Mouse (Mus musculus) layer of hippocampus, adult 9-11 months (tissue): ENCODE data around the gene Samd14.
"Not testable (repeated sequence)": the region's sequence is repeated elsewhere in the genome, so short reads cannot be mapped to it uniquely, and the experiment has no call there.

Source experiments
- DNase-seq: peaks from one replicate; pipeline ENCODE4 v3.0.0; 2022

Samd14 gene

DNA sequence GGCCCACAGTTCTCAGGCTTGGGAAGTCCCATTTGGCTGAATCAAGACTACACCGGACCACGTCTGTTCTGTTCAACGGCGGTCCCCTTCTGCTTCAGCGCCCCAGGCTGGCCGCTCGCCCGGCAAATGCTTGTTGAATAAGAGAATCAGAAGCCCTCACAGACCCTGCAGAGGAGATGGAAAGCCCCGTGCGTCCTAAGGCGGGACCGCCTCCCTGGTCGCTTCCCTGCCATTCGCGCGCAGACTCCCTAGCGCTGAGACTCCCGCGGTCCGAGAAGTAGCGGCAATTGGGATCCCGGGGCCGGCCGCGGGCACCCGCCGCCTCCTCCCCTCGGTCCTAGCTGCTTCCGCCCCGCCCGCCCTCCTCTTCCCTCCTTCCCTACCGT is at the start of gene Samd14:
Samd14 (plus strand) TSS at position 251 of the 386 bp plus-strand sequence.
- peak; percentile 72 for DNase-seq

DNA sequence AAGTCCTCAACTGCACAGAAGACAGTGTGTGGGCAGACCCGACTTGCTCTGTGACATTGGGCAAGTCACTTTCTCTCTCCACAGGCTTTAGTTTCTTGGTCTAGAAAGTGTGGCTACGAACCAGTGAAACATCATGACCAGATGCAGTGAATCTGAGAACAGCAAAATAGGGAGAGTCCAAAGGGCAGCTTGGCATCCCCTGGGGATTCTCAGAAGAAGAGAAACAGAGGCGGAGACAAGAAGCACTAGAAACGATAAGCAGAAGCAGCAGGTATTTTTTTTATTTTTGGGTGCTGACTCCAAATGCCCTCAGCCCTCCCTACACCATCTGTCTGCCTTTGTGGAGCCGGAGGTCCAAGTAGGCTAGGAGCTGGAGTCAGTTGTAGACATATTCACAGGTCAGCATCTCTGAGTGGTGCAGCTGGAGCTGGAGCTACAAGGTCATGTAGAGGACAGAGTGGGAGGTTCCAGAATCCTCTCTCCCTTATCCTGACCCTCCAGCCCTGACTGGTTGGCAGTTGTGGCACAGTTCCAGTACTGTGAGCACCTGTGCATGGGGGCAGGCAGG is 47.1 kb upstream of the Samd14 start:
- DNase-seq = no peak

- DNase-seq = no peak
Observed at GRCm38 (mm10) chr11:94967419-94967818, 42.3 kb upstream of the Samd14 start, which contains the start of gene Hils1. Hils1 (plus strand) TSS chr11:94967593.

GRCm38 (mm10) chr11:94968187-94968586 is 41.5 kb upstream of the Samd14 start:
- no peak for DNase-seq

- DNase-seq = not testable (repeated sequence)
Observed at GRCm38 (mm10) chr11:94969709-94970108, 40.0 kb upstream of the Samd14 start.

DNA sequence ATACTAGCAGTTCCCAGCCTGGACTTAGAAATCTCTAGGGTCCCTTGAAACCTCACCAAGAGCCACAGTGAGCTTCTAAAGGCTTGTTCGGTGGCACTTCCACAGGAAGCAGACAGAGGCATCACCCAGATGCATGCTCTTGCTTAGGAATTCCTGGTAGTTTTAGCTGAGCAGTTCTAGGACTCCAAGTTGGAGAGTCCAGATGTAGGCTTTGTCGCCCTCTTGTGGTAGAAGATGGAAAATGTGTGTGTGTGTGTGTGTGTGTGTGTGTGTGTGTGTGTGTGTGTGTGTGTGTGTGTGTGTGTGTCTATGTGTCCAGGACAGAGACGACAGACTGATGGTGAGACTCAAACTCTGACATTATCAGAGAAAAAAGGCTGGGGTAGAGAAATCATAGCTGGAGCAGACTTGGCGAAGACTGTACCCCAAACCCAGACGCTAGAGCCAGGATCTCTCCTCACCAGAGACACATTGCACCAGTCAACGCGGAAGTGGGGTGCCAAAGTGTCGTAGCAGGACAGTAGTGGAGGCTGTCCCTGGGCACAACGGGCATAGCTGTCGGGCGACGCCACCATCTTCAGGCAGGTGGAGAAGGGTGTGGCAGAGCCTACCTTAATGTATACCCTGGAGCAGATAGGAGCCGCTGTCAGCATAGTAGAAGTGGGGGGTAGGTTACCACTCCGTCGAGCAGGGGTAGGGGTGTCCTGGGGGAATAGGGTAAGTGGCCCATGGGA is 39.3 kb upstream of the Samd14 start:
- DNase-seq = peak; percentile 65

DNA sequence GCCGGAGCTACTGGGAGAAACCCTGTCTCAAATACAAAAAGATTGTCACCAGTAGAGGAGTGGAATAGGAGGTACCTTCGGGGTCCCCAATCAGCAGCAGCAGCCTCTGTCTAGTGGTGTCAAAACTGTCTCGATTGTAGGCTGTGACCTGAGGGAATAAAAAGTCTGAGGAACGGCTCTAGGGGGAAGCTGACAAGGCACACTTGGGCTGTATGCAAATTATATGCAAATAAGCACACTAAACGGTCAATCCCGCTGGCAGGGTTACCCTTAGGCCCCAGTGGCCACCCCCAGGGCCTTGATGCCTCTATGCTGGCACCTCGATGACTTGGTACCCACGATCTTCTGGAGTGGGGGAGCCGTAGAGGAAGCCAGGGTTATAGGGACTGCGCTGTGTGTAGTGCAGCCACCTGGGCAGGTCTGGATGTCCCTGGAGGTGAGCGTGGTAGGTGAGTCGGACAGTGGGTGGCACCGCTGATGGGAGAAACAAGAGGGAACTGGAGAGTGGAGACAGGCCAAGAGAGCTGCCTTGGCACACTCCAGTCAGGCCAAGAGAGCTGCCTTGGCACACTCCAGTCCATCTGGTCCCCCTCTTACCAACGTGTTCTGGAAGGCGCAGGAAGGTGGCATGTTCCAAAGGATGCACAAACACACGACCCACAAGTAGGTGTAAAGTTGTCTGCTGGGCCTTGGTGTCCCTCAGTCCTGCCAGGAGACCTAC is 37.6 kb upstream of the Samd14 start:
- no peak for DNase-seq

- DNase-seq = no peak
Observed at GRCm38 (mm10) chr11:94972887-94973286, 36.8 kb upstream of the Samd14 start.

GRCm38 (mm10) chr11:94973313-94973712 is 36.4 kb upstream of the Samd14 start:
- no peak for DNase-seq

GRCm38 (mm10) chr11:94974951-94975350 is 34.7 kb upstream of the Samd14 start:
- DNase-seq = no peak

- no peak for DNase-seq
Observed at GRCm38 (mm10) chr11:94976199-94976598, 33.5 kb upstream of the Samd14 start, which contains the start of gene Sgca. Sgca (minus strand) TSS chr11:94976327.

DNA sequence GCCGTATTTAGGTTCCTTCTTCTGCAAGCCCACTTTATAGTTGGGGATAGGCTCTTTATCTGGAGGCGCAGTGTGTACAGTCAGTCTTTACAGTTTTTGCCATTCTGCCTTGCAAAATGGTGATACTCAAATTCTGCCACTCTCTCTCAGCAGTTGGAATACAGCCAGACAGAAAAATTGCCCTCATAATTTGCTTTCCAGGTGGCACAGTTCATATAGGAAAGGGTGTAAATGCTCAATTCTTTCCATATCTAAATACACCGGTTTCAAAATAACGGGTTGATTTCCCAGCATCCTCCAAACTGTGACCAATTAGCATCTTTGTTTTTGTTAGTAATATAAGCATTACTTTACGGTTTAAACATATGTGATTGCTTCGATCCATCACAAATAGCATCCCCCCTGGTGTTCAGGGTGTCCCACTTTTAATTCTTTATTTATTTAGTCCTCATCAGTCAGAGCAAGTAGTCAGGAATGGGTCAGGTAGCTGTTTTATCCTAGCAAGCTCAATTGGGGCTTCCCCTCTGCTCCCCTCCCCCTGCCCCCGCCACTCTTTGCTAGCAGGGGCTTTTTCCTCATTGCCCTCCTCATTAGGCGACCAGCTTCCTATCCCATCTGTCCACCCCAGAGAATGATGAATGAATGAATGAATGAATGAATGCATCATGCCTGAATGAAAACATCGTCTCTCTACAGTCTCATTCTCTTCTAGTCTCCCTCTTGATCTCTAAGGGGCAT is 31.3 kb upstream of the Samd14 start:
- DNase-seq = no peak

DNA sequence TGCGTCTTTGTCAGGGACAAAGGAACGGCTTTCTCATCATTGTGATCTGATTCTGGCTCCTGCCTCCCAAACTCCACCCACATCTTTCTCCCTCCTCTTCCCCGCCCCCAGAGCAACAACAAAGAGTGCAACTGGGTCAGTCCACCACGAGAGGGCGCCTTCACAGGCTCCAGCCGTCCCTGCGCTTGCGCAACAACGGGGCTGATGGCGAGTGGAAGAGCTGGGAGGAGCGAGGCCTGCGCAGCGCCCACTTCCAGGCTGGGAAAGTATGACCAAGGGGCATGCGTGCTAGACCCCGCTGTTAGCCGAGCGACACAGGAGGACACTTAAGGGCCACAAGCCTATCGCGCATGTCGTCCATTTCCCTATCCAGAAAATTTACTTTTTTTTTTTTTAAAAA is 30.7 kb upstream of the Samd14 start:
- peak; percentile 96 for DNase-seq

DNA sequence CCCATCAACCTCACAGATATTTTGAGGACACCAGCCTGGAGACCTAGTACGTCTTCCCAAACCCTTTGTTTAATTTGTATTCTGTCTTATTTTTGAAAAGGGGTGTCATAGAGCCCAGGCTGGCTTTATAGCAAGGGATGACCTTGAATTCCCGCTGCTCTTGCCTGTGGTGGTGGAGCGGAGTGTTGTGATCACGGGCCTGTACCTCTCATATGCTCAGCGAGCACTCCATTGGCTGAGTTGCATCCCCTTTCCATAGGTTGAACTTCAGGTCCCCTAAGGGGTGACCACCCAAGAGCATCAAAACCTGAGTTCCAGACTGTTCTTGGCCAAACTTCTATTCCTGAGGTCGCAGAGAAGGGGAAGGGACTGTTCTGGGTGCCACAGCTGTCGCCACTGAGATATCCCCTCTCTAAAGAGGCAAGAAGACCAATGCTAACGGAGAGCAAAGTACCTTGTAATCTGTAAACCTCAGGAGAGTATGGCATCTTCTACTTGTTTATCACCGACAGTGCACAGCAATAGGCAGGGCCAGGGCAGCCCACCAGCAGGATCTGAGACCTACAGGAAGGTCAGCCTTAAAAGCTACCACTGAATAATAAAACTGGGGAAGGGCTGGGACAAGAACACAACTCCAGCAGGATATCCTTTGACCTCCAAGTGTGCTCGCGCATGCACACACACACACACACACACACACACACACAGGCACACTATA is 30.1 kb upstream of the Samd14 start:
- no peak for DNase-seq

DNA sequence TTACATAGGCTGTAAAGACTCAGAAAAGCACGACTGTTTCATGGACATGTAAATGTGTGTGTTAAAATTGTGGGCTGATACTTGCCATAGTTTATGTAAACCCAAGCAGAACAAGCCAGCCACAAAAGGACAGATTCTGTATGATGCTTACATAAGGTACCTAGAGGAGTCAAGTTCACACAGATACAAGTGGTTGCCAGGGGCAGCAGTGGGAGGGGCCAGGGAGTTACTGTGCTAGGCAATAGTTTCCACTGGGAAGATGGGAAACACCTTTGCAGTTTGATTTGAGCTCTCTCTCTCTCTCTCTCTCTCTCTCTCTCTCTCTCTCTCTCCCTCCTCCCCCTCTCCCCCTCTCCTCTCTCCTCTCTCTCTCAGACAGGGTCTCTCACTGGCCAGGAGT is 24.5 kb upstream of the Samd14 start:
- no peak for DNase-seq

GRCm38 (mm10) chr11:94985822-94986221 is 23.9 kb upstream of the Samd14 start:
- DNase-seq = no peak

DNA sequence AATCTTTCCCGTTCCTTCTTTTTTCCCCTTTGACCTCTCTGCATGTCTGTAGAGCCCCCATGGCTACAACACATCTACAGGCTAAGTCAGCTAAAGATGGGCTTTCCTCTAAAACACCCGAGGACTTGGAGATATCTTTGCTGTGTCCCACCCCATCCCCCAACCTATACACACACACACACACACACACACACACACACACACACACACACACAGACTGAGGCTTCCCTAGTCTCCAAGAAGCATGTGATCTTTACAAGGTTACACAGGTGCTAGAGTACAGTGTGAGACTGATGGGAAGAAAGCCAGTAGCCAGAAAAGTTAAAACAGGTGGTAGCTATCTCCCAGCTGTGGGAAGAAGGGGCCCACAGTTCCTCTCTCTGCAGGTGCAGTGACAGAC is 23.2 kb upstream of the Samd14 start:
- DNase-seq = no peak

GRCm38 (mm10) chr11:94987341-94987740 is 22.3 kb upstream of the Samd14 start:
- DNase-seq = no peak

DNA sequence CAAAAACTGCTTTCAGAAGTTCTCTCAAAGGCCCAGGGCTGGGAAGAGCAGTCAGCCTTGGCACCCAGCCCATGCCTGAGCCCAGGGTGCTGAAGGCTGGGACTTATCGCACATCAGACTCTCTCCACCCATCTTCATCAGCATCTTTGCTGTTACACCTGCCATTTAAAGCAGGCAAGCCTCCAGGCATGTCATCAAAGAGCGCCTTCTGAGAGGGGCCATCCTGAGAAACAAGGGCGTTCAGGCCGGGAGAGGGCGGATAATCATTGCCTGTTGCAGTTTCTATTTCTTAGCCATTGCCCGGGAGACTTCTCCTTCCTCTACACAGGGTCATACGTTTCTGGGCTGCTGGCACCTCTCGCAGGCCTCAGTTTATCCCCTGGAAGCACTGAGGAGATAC is 21.8 kb upstream of the Samd14 start:
- no peak for DNase-seq

- DNase-seq = no peak
Observed at GRCm38 (mm10) chr11:94988780-94989561, 20.7 kb upstream of the Samd14 start.

DNA sequence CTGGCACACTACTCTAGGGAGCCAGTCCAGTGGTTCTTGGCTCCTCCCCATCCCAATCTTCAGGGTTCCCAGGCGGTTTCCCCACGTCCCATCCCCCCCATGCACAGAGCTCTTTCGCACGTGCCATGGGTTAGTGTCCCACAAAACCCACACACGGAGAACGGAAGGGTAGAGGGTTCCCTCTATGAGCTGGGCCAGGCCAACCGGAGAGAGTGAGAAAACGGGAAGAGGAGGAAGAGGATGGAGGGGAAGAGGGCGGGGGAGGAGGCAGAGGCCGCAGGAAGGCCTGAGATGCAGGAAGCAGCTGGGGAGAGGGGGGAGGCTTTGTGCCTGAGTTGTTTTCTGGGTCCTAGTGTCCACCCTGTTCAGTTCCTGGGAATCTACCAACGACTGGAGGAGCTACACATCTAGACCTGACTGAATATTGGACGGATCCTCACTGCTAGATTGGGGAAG is 20.1 kb upstream of the Samd14 start:
- peak; percentile 92 for DNase-seq
